Mouse (Mus musculus) heart, adult 8-10 months (tissue): ENCODE measurements around the gene Clock. TPM values are rescaled to one million over a fixed set of nuclear protein-coding genes. Genes with fewer than 3 reads are reported as not detected.

Experiments used
- DNase-seq: peaks from one replicate; pipeline ENCODE4 v3.0.0; 2022; ENCODE audit warnings: low spot score
- total RNA-seq, 4 experiments: library from RNA; stranded (reverse); gene quantifications; 2 replicates each; pipeline ENCODE4 v1.2.4; 2022

Clock gene
- total RNA-seq, 4 experiments from 2014 or later = 22.9 to 28.9 (median 23.7) TPM

DNA sequence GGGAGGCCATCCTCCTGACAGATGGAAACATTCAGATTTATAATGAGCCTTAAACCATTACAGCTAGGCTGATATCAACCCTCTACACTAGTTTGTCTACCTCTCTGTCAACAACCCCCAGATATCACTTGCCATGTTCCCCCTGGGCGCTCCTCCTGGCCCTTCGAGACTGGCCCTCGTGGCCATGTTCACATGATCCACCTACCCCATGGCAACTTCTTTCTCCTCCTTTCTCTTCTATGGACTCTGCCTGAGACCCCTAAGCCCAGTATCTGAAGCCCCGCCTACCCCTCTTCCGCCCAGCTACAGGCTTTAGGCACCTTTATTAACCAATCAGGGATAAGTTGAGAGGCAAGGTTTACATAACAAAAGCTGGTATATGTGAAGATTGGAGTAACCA lies 124.8 kb downstream of the Clock start:
- no peak for DNase-seq

DNA sequence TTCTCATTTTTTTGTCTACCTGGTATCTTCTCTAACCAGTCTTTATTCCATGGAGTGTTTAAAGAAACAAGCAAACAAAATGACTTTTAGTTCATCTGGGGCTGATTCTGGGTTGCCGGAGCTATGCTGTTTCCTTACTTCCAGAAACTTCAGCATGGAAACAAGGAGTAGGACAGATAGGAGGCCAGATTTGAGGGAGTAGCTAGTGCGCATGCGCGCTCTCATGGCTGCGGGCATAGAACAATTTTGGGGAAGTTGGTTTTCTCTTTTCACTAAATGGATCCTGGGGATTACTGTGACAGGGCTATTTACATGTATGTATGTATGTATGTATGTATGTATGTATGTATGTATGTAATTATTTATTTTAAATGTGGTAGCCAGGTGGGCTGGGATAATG lies 125.4 kb downstream of the Clock start:
- DNase-seq = no peak

- DNase-seq = no peak
Measured at GRCm38 (mm10) chr5:76177664-76178063, 126.9 kb downstream of the Clock start.

GRCm38 (mm10) chr5:76176841-76177240 lies 127.8 kb downstream of the Clock start:
- DNase-seq = no peak

DNA sequence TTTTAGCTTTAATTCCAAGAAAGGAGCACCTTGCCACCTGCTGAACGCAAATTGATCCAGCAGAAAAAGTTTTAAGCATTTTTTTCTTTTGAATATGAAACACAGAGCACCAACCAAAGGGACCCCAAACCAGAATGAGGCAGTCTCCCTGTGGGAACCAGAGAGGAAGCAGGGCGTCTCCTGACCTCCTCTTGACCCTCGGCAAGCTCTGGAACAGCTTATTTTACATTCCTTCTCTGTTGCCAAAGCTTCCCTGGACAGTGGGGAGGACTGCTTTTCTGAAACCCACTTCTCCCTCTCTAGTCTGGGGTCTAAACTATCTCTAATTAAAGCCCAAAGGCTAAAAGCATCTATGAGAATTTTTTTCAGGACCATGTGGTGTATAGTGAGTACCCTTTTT lies 128.2 kb downstream of the Clock start:
- peak; percentile 10 for DNase-seq

GRCm38 (mm10) chr5:76175051-76175450 lies 129.5 kb downstream of the Clock start:
- no peak for DNase-seq

DNA sequence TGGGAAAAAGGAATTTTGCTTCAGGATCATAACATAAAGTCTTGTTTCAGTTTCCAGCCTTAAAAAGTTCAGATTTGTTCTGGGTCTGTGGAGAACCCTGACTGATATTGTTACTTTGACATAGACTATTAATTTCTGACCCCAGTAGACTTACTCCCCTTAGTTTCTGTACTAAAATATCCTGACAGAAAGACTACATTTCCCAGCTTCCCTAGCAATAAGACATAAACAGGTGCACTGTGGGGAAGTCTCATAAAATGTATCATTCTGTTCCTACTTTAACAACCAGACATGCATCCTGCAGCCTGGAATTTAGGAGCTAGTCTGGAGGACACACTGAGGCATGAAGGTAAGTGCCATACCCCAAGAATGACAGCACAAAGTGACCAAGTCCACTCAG lies 133.6 kb downstream of the Clock start:
- no peak for DNase-seq

GRCm38 (mm10) chr5:76170522-76170921 lies 134.1 kb downstream of the Clock start:
- DNase-seq = no peak

DNA sequence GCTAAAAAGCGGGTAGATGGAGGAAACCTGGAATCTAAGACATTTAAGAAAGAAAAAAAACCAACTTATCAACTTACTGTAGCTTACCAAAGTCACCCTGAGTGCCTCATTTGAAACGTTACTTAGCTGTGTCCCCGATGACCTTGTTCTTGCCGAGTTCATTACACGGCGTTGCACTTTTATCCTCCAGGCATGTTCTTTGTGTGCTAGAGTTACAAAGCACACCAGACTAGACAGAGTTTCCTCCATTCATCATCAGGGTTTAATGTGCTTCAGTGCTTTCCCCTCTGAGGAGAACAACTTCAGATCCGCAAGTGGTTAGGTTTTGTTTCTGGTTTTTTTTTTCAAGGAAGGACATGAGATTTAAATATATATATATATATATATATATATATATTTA lies 139.8 kb downstream of the Clock start:
- DNase-seq = no peak

DNA sequence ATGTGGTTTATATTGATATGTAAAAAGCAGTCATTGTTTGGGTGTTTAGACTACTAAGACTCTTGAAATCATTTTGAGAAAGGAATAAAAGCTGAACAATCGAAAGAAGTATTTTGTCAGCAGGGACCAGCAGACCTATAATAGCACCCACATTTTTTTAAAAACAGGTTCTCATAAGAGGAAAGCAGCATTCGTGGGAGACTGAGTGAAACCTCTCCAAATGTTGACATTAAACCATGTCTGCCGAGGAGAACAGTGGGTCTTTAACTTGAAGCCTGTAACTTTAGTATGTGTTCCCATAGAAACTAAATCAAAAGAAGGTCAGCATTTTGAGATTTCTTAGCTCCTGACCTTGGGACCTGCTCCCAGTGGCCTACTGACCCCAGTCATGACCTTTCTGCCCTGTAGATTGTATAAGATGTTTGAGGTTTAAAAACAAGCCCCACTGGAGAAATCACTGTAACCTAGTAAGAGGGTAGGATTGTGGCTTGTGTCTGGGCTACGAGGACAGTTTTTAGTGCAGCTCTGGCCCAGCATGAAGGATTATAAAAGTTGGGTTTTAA lies 140.7 kb downstream of the Clock start:
- no peak for DNase-seq

DNA sequence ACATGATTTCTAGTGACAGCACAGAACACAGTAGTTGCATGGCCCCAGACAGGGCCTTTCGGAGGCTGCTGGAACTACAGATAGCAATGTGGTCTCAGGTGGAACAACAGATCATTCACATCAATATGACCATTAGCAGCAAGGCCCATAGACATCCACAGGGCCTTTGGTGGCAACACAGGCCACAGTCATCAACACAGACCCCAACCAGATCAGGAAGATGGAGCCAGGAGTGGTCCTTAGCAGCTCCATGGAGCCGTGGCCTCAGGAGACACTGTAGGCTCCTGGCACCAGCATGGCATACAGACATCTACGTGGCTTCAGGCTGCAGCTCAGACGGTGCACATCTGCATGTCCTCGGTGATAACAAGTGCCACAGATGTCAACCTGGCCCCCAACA lies 141.7 kb downstream of the Clock start:
- DNase-seq = no peak

GRCm38 (mm10) chr5:76161491-76161890 lies 143.1 kb downstream of the Clock start:
- DNase-seq = no peak

DNA sequence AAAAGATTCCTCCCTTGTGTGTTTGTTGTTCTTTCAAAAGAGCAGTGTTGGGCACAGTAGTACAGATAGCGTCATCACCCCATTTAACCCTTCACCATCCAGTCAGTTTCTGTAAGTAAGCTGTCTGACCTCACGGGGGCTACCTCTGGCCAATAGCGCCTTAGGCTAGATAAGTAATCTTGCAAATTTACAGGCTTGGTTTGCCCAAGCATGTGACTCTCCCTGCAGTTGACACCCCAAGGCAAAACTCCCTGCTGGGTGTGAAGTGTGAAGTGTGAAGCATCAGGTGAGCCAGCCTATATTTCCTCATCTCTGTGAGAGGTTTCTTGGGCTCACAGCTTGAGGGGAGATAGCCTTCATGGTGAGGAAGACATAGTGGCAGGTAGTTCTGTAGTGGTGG lies 144.5 kb downstream of the Clock start:
- DNase-seq = no peak

Other genes with a start within 250 kb of the Clock start
- 1 to 10 TPM; 6.1 to 7.4 (median 7.0) TPM for gene Srd5a3, start 164.5 kb downstream of the Clock start, total RNA-seq
- 10 to 100 TPM; 15.6 to 20.2 (median 19.4) TPM for gene Tmem165, start 120.9 kb downstream of the Clock start, total RNA-seq
- gene Pdcl2, start 26.4 kb upstream of the Clock start, total RNA-seq = not detected
- gene Nmu, start 59.0 kb upstream of the Clock start, total RNA-seq = not detected
- gene Gm7271, start 179.2 kb upstream of the Clock start, total RNA-seq = not detected
- 10 to 100 TPM; 10.4 to 13.5 (median 10.8) TPM for gene Exoc1, start 224.5 kb upstream of the Clock start, total RNA-seq